Mouse (Mus musculus) cerebellum, adult (tissue): Measurements from ENCODE around the gene Anapc13.
A peak's percentile ranks its signal among the peaks of the same experiment; 100 is the strongest.

Source experiments
- ATAC-seq: cut with Nextera tagmentation; 2 replicates; pipeline ENCODE4 v1.9.2; 2017; ENCODE audit warnings: mild to moderate bottlenecking, moderate library complexity, mixed read lengths; ENCODE audit not compliant: insufficient number of reproducible peaks, low FRiP score, low TSS enrichment

Anapc13 gene

DNA sequence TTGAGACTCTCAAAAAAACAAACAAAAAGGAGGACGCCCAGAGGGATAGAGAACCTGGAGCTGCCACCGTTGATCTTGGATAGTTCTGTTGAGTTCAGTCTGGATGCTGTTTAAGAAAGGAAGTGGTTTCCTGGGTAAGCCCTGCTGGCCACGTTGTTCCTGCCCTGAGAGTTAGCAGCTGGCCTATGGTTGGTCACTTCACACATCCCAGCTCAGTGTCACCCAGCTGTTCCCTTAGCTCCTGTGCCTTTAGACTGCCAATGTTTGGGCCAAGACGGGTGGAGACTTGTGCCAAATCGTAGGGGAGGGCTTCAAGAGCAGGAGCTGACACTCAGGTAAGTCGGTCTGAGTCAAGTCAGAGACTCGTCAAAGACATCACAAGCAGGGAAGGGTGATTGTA lies 3.0 kb downstream of the Anapc13 start:
- ATAC-seq = no peak

DNA sequence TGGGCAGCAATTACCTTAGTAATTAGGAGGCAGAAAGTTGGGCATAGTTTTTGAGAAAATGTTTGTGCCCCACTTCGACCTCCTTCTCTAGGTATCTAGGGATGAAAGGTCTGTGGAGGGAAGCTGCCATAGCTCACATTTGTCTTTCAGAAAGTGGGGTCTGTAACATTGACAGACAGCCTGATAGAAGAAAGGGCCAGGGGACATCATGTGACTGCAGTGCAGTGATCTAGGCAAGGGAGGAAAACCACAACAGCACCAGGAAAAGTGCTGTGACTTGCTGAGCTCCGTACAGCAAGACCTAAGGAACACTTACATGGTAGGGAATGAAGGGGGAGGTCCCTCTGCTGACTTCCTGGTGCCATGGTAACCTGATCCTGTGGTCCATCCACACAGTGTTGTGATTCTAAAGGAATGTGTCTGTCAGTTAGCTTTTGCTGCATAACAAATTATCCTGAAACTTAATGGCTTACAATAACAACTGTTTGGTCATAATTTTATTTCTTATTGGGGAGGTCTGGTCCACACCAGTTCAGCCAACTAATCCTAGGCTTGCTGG lies 5.6 kb downstream of the Anapc13 start:
- no peak for ATAC-seq

DNA sequence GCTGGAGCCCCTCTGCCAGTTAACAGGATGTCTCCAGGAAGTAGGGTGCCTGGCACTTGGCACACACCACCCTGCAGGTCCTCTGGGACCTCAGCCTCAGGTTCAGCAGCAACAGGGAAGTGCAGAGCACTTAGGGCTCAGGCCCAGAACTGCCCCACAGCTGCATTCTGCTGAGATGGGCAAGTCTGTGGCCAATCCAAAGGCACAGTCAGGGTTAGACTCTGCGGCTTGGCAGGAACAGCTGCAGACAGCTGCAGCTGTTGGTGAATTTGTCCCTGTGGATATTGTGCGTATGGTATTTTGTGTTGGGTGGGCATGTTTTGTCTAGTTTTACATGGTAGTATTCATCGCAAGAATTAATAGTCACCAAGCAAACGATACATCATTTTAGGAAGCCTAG lies 6.1 kb downstream of the Anapc13 start:
- ATAC-seq = no peak

DNA sequence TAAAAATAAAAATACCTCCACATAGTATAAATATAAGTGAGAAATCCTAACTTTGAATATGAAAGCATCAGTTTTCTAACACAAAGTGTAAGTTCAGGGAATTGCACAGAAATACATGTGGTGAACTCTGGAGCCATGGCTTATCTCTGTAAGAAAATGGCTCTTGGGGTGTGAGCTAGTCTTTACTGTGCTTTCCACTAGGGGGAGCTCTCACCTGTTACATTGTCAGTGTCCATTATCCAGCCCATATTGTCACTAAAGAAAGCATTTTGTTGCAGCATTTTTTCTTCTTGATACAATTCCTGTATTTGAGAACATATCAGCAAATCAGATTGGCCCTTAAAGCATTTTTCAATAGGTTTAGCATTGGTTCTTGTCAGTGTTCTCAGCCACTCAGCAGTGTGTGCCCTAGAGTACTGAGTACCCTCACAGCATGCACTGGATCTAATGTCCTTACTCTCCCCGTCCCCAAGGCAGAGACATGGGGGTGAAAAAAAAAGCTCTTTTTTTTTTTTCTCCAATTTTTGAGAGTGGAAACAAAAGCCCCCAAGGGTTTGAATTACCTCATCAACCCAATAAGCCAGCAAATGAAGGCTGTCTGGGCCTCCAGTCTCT lies 6.9 kb downstream of the Anapc13 start:
- no peak for ATAC-seq

DNA sequence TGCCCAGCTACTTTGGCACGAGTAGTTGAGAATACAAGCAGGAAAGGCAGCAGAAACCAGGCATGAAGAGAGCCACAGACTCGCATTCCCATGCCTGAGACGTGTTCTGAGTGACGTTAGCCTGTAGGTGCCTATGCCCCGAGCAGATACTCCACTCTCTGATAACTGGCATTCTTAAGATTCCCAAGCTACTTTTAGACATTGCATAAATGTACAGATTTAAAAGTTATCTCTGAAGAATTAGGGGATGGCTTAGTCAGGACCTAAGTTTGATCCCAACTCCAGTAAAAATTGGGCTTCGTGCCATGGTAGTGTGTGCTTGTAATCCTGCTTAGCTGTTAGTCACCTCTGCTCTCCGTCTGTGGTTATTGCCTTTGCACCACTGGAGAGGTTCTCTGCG lies 8.4 kb downstream of the Anapc13 start:
- no peak for ATAC-seq

DNA sequence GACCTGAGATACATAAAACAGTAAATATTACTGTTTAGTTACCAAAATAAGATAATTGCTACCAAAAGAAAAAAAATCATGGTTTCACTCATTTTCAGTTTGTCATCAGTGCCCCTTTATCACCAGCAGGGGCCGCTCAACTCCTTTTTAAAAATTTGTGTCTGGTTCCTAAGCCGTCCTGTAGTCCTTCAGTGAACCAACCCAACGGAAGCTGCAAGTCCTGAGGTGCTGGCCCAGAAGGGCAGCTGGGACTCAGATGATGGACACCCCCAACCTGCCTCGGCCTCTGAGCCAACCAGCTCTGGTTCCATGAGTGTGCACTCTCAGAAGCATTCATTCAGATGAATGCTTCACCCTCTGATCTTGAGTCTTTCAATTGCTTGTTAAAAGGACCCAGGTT lies 10.5 kb downstream of the Anapc13 start:
- ATAC-seq = peak; percentile 75; the same call in 1 of the 2 replicates

DNA sequence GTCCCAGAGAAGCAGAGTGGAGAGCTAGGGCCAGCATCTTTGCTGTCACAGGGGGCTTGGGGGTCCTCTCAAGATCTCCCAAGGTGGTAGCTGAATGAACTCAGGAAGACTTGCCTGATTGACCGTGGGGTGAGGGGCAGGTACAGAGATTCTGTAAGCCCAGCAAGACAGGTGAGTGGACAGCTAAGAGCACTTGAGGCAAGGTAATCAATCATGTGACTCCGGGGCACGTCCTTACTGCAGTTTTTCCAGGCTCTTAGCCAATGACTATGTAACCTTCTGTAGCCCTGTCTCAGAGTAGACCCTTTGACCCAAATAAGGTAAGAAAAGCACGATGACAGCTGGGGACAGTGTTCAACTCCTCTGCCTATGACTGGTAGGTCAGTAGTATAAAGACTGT lies 11.0 kb downstream of the Anapc13 start:
- ATAC-seq = no peak

DNA sequence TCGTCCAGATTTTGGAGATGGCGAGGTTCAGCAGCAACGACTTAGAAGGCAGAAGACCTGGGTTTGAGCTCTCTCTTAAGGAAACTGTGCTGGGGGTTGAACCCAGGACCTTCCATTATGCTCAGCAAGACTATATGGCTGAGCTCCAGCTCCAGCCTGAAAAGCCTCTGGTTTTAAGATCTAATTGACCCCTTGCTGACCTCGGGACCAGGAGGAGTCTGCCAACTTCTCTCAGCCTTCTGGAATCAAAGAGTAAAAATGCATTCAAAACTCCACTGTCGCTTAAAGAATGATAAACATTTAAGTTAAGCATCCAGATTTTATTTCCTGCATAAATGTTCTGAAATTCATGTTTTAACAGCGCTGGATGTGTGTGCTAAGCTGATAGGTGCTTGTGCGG lies 12.9 kb downstream of the Anapc13 start:
- ATAC-seq = no peak

DNA sequence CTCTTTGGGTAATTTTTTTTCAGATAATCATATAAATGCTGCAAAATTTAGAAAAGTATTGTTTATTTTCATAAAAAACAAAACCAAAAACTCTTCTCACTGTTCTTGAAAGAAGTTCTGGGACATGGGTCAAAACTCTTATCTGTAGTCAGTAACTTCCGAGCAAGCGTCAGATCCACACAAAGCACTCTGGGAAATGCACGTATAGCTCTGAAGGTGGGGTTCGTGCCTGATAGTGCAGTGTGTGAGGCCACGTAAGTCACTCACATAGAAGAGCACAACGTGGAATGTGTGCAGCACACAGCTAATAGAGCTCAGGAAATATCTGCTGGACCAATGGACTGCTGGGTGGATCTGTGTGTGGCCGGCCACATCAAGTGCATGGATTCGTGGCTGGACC lies 13.4 kb downstream of the Anapc13 start:
- ATAC-seq = no peak

DNA sequence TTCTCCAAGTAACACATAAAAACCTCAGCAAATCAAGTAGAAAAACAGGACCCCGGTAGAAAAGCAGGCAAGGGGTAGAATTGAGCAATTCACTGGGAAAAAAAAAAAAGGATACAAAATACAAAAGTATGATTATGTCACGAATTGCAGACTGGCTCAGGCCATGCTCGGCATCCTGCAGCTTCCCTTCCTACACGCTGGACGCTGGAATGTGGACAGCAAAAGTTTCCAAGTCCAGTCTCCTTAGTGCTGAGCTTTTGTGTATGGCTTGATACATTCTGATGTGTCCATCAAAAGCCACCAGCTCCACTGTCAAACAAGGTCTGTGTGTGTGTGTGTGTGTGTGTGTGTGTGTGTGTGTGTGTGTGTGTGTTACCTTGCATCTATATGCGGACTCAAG lies 15.4 kb downstream of the Anapc13 start:
- no peak for ATAC-seq

DNA sequence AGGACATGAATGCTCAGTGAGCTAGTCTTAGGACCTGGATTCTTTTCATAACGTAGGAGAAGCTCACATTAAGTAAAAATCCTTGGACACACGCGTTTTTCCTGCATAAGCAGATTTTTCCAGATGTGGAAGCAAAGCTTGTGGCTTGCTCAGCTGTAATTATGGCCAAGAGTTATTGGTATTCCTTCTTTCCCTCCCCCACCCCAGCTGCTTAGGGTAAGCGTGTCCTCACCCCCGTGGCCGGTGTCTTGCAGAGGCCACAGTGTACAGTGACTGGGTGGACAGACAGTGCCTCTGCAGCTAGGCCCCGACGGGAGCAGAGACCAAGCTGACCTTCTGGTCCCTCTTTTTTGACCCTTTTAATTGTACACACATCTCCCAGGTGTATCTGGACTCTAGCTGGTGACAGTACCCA lies 17.0 kb downstream of the Anapc13 start:
- ATAC-seq = no peak

DNA sequence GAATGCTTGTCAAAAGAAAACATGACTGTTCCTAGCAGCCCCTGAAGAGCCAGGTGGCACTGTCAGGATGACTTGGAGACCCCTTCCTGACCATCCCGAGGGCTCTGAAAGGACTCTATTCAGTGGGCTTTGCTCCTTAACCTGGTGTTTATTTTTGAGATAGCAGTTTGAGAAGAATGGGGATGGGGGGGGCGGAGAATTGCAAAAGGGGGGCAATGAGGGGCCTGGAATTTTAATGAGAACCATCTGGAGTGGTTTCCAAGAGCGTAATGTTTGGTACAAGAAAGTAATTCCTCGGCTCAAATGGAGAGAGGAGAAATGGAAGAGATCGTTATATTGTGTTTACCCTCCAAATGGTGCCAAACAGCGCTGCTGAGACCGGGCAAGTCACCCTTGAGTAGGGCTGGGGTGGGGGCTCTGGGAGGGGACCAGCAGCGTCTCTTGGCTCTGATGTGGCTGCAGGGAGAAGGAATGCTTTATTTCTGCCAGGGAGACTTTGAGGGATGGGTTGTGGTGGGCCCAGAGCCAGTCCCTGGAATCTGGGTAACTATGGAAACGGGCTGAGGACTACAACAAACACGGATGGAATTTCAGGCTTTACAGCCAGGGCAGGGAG lies 17.5 kb downstream of the Anapc13 start:
- ATAC-seq = no peak

DNA sequence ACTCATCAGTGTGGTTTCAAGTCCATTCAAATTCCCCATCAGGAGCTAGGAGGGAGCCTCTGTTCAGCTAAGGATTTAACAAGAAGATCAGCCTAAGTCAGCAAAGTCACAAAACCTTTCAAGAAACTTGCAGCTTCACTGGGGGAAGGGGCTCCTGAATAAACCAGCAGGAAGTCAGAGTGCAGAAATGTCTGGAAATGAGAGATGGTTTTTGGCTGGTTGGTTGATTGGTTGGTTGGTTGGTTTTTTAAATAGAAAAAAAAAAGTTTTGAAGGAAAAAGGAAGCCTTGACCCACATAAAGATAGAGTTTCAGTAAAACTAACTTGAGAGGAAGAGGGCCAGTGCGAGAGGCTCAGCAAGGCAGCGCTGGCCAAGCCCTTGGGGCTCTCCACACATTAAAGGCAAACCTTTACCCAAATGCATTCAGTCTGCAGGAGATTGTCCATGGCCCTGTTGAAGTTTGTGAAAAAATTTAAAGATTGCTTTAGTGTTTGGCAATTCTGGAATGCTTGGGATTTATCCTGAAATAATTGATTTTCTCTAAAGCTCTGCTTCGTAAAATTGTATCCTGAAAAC lies 19.1 kb downstream of the Anapc13 start:
- ATAC-seq = no peak

DNA sequence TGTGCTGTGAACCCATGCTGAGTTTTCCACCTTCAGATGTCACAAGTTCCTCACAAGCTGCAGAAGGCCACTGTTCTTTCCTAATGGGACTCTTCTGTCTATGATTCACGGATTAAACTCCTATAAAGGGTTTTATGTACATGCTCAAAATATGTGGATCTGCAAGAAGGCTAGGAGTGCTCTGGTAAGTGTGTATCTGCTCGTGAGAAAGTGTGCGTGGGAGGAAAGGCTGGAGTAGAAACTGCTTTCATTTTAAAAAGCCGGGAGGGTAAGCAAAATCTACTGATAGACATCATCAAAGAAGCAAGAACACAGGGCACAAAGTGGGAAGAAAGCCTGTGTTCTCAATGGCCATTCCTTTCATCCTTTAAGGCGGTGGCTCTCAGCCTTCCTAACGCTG lies 20.9 kb downstream of the Anapc13 start:
- no peak for ATAC-seq

DNA sequence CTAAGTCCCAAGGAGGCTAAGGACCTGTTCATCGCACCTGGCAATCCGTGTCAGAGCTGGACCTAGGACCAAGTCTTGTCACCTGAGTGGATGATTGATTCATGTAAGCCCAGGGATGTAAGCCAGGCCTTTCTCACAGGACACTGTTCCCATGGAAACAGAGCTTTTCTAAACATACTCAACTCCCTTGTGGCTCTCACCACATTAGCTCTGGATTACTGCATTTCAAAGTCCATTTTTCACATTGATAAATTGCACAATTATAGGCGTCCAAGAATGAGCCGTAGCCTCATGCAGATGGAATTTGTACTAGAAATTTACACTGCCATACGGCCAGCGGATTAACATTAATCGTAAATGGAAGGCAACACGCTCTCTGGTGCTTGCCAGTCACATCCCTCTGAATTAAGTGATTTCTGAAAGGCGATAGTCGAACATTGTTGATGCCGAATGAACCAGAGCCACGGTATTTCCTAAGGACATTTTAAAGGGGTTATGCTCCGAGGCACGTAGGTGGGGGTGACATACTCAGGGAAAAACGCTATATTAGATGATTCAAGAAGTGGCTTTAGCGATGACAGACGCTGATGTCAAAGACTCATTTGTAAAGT lies 23.9 kb downstream of the Anapc13 start:
- no peak for ATAC-seq

DNA sequence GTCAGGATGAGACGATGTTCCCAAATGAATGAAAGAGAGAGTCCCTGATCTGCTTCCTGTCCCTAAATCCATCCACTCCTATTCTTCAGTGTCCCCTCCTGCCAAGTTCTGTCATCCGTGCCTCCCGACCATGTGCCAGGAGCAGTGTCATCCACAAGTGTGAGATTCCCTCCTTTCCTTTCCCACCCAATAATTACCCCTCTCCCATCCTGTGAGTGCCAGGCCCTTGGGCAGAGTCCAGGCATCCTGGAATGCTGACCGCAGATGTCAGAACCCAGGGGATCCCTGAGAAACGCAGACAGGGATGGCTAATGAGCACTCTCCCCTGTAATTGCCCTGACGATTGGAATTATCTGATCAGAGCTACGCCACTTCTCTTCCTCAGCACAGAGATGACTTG lies 24.5 kb downstream of the Anapc13 start:
- ATAC-seq = no peak

DNA sequence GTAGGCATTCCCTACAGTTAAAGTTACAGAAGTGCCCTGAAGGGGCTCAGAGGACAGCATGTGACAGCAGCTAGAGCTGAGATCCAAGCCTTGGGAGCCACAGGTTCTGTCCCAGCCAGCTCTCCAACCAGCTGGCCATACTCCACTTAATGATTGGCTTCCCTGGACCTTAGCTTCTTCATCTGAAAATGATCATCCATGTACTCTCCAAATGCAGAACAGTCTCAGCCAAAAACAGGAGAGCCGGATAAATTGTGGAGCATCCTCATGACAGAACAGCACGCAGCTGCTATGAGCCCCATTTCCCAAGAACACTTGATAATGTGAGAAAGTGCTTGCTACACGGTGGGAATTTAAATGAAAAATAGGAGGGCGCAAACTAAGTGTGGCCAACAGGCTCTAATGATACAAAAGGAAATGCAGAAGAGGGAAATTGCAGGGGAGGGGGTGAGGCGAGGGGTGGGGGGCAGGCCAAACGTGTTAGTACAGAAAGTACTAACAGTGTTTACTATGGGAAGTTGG lies 25.2 kb downstream of the Anapc13 start:
- ATAC-seq = no peak

DNA sequence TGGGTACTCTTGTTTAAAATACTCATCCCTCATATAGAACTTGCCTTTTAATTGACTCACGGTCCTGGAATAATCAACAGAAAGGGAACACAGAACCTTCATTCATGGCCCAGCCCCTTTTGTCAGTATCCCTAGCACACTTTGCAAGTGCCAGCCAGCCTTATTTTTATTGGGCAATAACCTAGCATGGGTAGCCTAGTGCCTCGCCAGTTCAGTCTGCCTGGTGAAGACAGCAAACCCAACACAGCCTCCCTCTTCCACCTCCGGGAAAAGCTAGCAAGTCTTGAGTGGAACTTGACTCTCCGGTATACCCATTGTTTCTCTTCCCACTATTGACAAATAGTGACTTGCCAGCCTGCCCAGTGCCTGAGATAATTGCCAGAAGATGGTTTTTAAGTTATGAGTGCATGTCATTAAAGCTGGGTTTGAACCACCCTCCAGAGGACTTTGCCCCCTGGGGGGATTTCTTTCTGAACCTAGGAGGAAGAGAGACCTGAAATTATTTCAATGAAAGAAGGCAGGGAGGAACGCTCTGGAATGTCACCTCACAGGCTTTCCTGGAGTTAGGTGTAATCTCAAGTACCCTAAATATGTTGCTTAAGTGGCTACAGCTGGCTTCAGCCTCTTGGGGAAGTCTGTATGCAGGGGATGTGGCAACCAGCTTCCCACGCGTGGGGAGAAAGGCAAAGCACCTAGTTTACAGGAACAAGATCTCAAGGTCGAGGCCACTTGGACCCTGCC lies 30.4 kb downstream of the Anapc13 start:
- ATAC-seq = no peak

DNA sequence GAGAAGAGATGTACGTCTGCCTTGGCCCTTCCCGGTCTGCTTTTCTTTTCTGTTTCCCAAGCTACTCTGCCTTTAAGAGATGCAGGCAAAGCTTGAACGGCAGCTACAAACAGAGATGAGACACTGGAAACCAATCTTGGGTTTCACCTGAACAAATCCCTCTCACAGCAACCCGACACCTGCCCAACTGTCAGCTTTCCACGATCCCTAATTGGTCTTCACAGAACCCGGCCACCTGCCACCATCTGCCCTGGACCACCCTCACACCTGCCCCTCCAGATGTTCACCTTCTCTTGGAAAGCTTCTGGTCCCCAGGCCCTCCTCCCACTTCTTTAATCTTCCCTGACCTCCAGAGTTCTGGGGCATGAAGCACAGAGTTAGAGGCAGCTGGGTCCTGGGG lies 42.0 kb downstream of the Anapc13 start:
- no peak for ATAC-seq

DNA sequence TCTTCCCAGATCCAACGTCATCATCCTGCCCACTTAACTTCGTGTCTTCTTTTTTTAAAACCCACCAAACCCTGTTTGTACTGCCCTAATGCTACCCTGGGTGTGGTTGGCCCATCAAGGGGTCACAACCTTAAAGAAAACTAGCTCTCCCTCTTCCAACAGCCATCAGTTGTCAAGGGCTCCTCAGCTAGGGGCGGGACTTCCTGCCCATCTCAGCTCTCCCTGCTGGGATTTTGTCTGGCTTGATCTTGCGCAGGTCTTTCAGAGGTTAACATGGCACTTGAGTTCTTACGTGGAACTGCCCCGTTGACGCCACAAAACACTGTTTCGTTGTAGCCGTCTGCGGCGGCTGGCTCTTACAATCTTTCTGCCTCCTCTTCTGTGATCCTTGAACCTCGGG lies 42.8 kb downstream of the Anapc13 start:
- no peak for ATAC-seq

DNA sequence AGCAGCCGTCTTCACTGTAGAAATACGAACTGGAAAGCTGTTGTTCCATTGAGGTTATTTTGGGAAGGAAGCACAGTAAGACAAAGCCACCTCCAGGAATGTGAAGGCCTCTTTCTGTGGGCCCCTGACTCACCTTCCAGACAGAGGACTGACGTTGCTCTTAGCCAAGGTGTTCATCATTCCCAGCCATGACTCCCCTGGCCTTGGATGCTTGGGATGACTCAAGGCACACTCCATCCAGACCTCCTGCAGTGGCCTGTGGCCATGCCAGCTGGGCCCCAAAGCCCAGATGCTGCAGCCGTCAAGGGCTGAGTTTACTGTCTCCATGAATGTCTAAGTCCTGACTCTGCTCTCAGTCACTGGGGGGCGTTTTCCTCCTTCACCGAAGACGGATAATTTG lies 47.3 kb downstream of the Anapc13 start:
- ATAC-seq = no peak
